In the genomic region with DNA sequence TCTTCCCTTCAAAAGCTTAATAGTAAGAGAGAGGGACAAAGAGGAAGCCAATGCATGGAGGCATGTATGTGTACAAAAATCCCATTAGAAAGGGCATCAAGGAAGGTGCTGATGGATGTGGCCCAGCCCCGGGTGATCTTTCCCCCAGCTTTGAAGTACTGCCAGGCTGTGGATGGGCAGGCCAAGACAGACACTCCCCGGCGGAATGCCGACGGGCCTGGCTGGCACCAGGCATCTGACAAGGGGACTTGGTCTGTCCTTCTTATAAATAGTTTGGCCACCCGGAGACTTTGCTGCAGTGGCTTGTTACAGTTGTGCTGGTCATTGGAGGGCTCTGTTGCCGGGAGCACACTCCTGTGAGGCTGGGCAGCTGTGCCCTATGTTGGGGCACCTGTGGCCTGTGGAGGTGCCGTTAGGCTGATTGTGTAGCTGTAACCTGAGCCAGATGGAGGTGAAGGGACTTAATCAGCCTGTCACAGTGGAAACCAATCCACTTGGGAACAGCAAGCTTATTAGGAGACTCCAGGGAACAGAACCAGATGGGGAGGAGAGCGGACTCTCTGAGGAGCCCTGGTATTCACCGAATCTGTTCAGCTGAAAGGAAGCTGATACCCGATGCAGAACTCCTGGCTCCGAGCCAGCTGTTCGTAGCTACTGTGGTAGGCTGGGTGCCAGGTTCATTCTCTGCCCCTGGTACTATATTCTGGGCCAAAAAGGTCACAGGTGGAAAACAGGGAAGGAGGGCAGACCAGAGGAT, we compare ENCODE assay signal across 9 mouse cellular contexts. TPM values are rescaled to one million over a fixed set of nuclear protein-coding genes. Genes with fewer than 3 reads are reported as not detected.
DNase-seq lines count a peak whose midpoint lies in the region; ATAC-seq and TF ChIP-seq lines count a peak whose summit lies in the region.
"Had no signal": no experiment of that assay in that cellular context is flagged by ENCODE, and none has a peak within 500 bp of the region (broad histone marks: within the 10 kb centered on the region; RNA-seq: fewer than 3 reads in every experiment).

No protein-coding gene starts in this region.

- no peak for TF ChIP-seq CTCF in hindbrain, postnatal 0 days (IDR thresholded peaks at IDR 0.05; ENCODE audit: low read depth)
- TF ChIP-seq CTCF in stomach, postnatal 0 days (IDR thresholded peaks at IDR 0.05; ENCODE audit: low read depth) = no peak
- TF ChIP-seq CTCF in liver, postnatal 0 days (IDR thresholded peaks at IDR 0.05; ENCODE audit: low read depth) = no peak

- H3K4me3 ChIP-seq in hindbrain, postnatal 0 days (ENCODE audit: low read length) = no peak overlapping the region
- no peak overlapping the region for H3K4me3 ChIP-seq in stomach, postnatal 0 days (ENCODE audit: low read depth, low read length)
- no peak overlapping the region for H3K4me3 ChIP-seq in liver, postnatal 0 days (ENCODE audit: low read depth, low read length)

- no peak overlapping the region for H3K9ac ChIP-seq in hindbrain, postnatal 0 days (replicated peaks; ENCODE audit: low read length)
- no peak overlapping the region for H3K9ac ChIP-seq in stomach, postnatal 0 days (ENCODE audit: low read length)
- no peak overlapping the region for H3K9ac ChIP-seq in liver, postnatal 0 days (replicated peaks)

- H3K27ac ChIP-seq in hindbrain, postnatal 0 days = no peak overlapping the region
- 0 out of 2 replicates have a peak overlapping the region, but pooled peaks have one; percentile 13 for H3K27ac ChIP-seq in stomach, postnatal 0 days (replicated peaks)
- no peak overlapping the region for H3K27ac ChIP-seq in liver, postnatal 0 days (ENCODE audit: low read depth)

- intact Hi-C loops in left cerebral cortex, postnatal 36 days (cut with DNase I) = no loop called here

- peak; percentile 62; the same call in 1 of the 2 replicates for ATAC-seq in hindbrain, postnatal 0 days
- peak; percentile 24; the same call in 1 of the 2 replicates for ATAC-seq in stomach, postnatal 0 days (ENCODE audit: low FRiP score, low TSS enrichment)
- no peak for ATAC-seq in liver, postnatal 0 days

- no peak overlapping the region for H3K4me2 ChIP-seq in hindbrain, postnatal 0 days (ENCODE audit: low read depth, low read length)
- no peak overlapping the region for H3K4me2 ChIP-seq in stomach, postnatal 0 days (replicated peaks; ENCODE audit: low read depth)
- no peak overlapping the region for H3K4me2 ChIP-seq in liver, postnatal 0 days (ENCODE audit: low read depth, low read length)

- no peaks in the 10 kb centered on the region for H3K36me3 ChIP-seq in hindbrain, postnatal 0 days (ENCODE audit: insufficient read depth, low read length)
- no peaks in the 10 kb centered on the region for H3K36me3 ChIP-seq in stomach, postnatal 0 days (ENCODE audit: control insufficient read depth, insufficient read depth, low read length)
- no peaks in the 10 kb centered on the region for H3K36me3 ChIP-seq in liver, postnatal 0 days (replicated peaks; ENCODE audit: insufficient read depth, low read length)

- no peaks in the 10 kb centered on the region for H3K9me3 ChIP-seq in hindbrain, postnatal 0 days (ENCODE audit: low read length)
- no peaks in the 10 kb centered on the region for H3K9me3 ChIP-seq in stomach, postnatal 0 days (ENCODE audit: control insufficient read depth, low read length)
- H3K9me3 ChIP-seq in liver, postnatal 0 days (ENCODE audit: low read length) = no peaks in the 10 kb centered on the region

- DNase-seq in adrenal gland, postnatal 14 days = peak; percentile 73
- DNase-seq in adrenal gland, postnatal 4 days (ENCODE audit: low spot score in 2 of 2) = no peak
- peak; percentile 47 for DNase-seq in right cerebral cortex, postnatal 4 days
- no peak for DNase-seq in right cerebral cortex, postnatal 25 days
- peak; percentile 74 for DNase-seq in hindbrain, postnatal 0 days (ENCODE audit: low spot score)
- DNase-seq in stomach, postnatal 0 days (ENCODE audit: low spot score) = peak; percentile 57
- DNase-seq in liver, postnatal 0 days = no peak
- no peak for DNase-seq in left cerebral cortex, postnatal 36 days (ENCODE audit: low spot score in 2 of 2)

- H3K4me1 ChIP-seq in hindbrain, postnatal 0 days (ENCODE audit: insufficient read depth, low read length) = 0 out of 2 replicates have a peak, but pooled peaks cover 11% of the 10 kb centered on the region
- no peaks in the 10 kb centered on the region for H3K4me1 ChIP-seq in stomach, postnatal 0 days (replicated peaks; ENCODE audit: control insufficient read depth, insufficient read depth)
- H3K4me1 ChIP-seq in liver, postnatal 0 days (ENCODE audit: insufficient read depth) = no peaks in the 10 kb centered on the region

- no peaks in the 10 kb centered on the region for H3K27me3 ChIP-seq in hindbrain, postnatal 0 days (ENCODE audit: insufficient read depth, low read length)
- no peaks in the 10 kb centered on the region for H3K27me3 ChIP-seq in stomach, postnatal 0 days (ENCODE audit: control insufficient read depth, insufficient read depth, low read length)
- H3K27me3 ChIP-seq in liver, postnatal 0 days (ENCODE audit: insufficient read depth, low read length) = no peaks in the 10 kb centered on the region

- WGBS in hindbrain, postnatal 0 days = 23% methylated on average over 13 of the region's 13 CpGs
- WGBS in stomach, postnatal 0 days = 44% methylated on average over 13 of the region's 13 CpGs
- WGBS in liver, postnatal 0 days (ENCODE audit: insufficient replicate concordance) = 73% methylated on average over 13 of the region's 13 CpGs

- no peak for TF ChIP-seq EP300 in stomach, postnatal 0 days (optimal IDR thresholded peaks at IDR 0.05)
- no peak for TF ChIP-seq EP300 in liver, postnatal 0 days (IDR thresholded peaks at IDR 0.05; ENCODE audit: low read depth)

RNA-seq across cellular contexts. Expression of a gene that starts 15.9 kb away (rescaled TPM):
- total RNA-seq in adrenal gland, postnatal 14 days (2021) = 32.9 and 38.8 TPM in 2 replicates
- 10 to 100 TPM; 33.6 to 34.6 TPM for total RNA-seq in adrenal gland, postnatal 4 days (2021)
- total RNA-seq in hindbrain, postnatal 0 days (2014; rRNA removed) = 45.8 and 55.2 TPM in 2 replicates
- 41.2 and 42.1 TPM in 2 replicates for polyA plus RNA-seq in hindbrain, postnatal 0 days (2015; fragmentation: Nextera tagmentation; extraction: Ambion mirVana)
- 53.8 and 54.6 TPM in 2 replicates for polyA plus RNA-seq in stomach, postnatal 0 days (2015; fragmentation: Nextera tagmentation; extraction: Ambion mirVana)
- polyA plus RNA-seq in liver, postnatal 0 days (2015; fragmentation: Nextera tagmentation; extraction: Ambion mirVana) = 4.6 and 4.8 TPM in 2 replicates
- total RNA-seq in left cerebral cortex, postnatal 36 days (2021) = 10 to 100 TPM; 59.3 to 64.2 TPM
- total RNA-seq: hematopoietic stem cell, adult 5-6 weeks had no signal

RNA-seq across cellular contexts. Expression of a gene that starts 52.5 kb away (rescaled TPM):
- 1.7 and 2.0 TPM in 2 replicates for total RNA-seq in adrenal gland, postnatal 14 days (2021)
- 1 to 10 TPM; 4.9 to 7.1 TPM for total RNA-seq in adrenal gland, postnatal 4 days (2021)
- total RNA-seq in hindbrain, postnatal 0 days (2014; rRNA removed) = 36.3 and 39.8 TPM in 2 replicates
- 46.2 and 49.7 TPM in 2 replicates for polyA plus RNA-seq in hindbrain, postnatal 0 days (2015; fragmentation: Nextera tagmentation; extraction: Ambion mirVana)
- 1.3 and 2.1 TPM in 2 replicates for polyA plus RNA-seq in stomach, postnatal 0 days (2015; fragmentation: Nextera tagmentation; extraction: Ambion mirVana)
- polyA plus RNA-seq in liver, postnatal 0 days (2015; fragmentation: Nextera tagmentation; extraction: Ambion mirVana) = 0.09 and 0.23 TPM in 2 replicates
- 100 to 1,000 TPM; 293 to 297 TPM for total RNA-seq in left cerebral cortex, postnatal 36 days (2021)

Comparison
In these comparisons a context has a peak if more than half of its experiments do, and no peak if none do; other contexts are left out.
1. DNase-seq: peak in adrenal gland, postnatal 14 days (single experiment), right cerebral cortex, postnatal 4 days (single experiment), hindbrain, postnatal 0 days (single experiment) and stomach, postnatal 0 days (single experiment); none in adrenal gland, postnatal 4 days (0 of 2), right cerebral cortex, postnatal 25 days (single experiment), liver, postnatal 0 days (single experiment) and left cerebral cortex, postnatal 36 days (0 of 2).